Mouse (Mus musculus) heart, postnatal 14 days (tissue): ENCODE results near the gene Chst11. TPM values are rescaled to one million over a fixed set of nuclear protein-coding genes. Genes with fewer than 3 reads are reported as not detected.

ENCODE experiments used
- DNase-seq, 2 experiments: peaks; one replicate each; pipeline ENCODE4 v3.0.0; 2021 to 2022
- intact Hi-C: fragments of 180-260 bp; cut with DNase I; formaldehyde crosslinking; loops from one replicate; pipeline ENCODE4 v1.15.1; 2025
- total RNA-seq, 2 experiments: library from RNA; stranded (reverse); gene quantifications; 2 replicates each; pipeline ENCODE4 v1.2.3; 2021

Gene Chst11
- total RNA-seq, 2 experiments from 2014 or later, result 3.4 to 4.1 TPM

DNA sequence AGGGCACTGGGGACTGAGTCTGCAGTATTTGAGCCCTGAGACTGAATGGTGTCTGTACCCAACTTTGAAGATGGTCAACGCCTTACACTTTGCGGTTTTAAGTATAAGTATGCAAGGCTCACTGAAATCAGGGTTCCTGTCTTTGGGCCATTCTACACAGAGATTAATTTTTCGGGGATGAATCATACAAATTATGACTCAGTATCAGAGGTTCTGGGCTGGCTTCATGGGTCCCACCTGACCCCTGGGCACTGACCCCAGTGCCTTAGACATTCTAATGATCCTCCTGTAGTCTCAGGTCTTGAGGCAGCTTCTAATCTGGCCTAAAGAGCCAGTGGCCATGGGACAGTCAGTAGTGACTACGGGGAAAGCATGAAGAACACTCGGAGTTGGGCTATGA, 203.8 kb downstream of the Chst11 start:
- intact Hi-C loops, result no loop called here
- DNase-seq, result no peak

- intact Hi-C loops, result loop anchor here (5.0 kb wide), 1 partner anchor 204 kb away; the partner anchor contains the start of gene Chst11
- DNase-seq, result no peak
Observed at GRCm38 (mm10) chr10:83191476-83191875, 206.2 kb downstream of the Chst11 start.

GRCm38 (mm10) chr10:83191982-83192381, 206.7 kb downstream of the Chst11 start:
- intact Hi-C loops, result loop anchor here (5.0 kb wide), 1 partner anchor 205 kb away; the partner anchor contains the start of gene Chst11

DNA sequence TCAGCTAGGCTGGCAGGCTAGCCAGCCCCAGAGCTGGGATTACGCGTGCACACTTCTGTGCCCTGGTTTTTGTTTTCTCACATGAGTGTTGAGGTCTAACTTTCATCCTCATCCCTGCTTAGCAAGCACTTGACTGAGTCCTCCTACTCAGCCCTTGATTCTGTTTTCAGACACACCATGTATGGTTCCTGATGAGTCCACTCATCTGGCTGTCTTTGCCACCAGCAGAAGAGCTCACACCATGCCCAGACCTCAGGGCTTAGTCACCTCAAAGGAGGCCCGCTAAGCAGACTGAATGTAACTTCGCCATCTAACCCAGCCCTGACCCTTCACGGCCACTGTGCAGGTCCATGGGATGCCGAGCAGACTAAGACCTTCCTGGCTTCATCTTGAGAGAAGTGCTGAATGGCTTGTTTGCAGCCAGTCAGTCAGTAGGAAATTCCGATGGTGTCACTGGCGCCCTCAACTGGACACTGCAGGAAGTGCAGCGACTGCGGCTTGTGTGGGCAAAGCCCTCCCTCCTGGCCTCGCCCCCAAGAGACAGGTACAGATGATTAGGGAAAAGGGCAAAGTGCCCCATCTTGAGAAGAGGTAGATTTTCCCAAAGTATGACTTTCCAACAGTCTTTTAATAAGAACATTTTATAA, 212.5 kb downstream of the Chst11 start:
- DNase-seq, result peak; percentile 72 to 85
- intact Hi-C loops, result loop anchor here (2.0 kb wide), 1 partner anchor 289 kb away; no protein-coding TSS in a partner anchor

More at GRCm38 (mm10) chr10:83191982-83192381, 206.7 kb downstream of the Chst11 start:
- DNase-seq, result no peak

- no peak for DNase-seq
- intact Hi-C loops, result loop anchor here (2.0 kb wide), 1 partner anchor 290 kb away; no protein-coding TSS in a partner anchor
Observed at GRCm38 (mm10) chr10:83198692-83199091, 213.4 kb downstream of the Chst11 start.

GRCm38 (mm10) chr10:83199290-83199689, 214.0 kb downstream of the Chst11 start:
- intact Hi-C loops, result loop anchor here (2.0 kb wide), 1 partner anchor 290 kb away; no protein-coding TSS in a partner anchor
- DNase-seq, result no peak

GRCm38 (mm10) chr10:83201525-83201924, 216.2 kb downstream of the Chst11 start:
- intact Hi-C loops, result no loop called here
- no peak for DNase-seq

DNA sequence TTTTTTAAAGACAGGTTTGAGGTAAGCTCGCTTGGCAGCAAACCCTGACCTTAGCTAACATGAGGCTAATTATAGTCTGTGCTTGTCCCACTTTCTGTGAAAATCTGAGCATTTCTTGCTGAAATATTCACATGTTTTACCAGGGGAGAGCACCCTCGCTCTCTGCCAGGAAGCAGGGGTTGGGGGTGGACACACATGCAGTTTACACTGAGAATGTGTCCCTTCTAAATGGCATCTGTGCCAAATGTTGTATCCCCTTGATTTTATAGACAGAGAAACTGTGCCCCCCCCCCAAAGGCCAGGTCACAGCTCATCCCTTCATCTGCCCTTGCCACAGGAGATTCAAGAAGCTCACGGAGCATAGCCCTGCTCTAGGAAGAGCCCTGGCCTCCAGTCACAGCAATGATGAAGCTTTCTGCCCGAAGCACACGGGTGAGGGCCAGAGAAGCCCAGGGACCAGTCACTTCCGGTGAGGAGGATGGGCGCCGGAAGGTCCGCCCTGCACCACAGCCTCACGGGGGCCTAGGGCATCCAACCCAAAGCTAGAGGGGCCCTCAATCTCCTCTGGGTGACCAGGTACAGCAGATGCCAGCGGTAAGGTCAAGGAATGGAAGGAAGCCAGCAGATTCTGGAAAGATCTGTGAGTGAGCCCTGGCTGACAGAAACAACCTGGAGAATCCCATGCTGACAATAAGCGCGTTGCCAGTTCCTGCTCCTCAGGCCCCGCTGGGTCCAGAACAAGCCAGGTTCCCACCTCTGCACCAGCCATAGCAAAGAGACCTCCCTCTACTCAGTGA, 217.8 kb downstream of the Chst11 start:
- DNase-seq, result no peak
- intact Hi-C loops, result no loop called here

DNA sequence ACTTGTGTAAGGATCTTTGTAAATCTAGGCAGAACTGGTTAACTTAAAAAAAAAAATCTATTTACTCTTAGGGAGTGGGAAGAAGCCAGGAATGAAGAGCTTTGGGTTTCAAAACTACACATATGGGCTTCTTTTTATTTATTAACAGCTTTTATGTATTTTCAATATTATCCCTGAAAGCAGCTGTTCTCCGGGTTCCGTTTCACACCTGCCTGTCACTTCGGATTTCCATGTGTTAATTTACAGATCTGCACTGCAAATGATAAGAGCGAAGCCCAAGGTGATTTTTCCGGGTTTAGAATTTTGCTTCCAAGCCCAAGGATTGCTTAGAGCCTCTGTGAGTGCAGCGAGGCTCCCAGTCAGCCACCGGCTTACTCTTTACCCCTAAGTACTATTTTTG, 223.1 kb downstream of the Chst11 start:
- intact Hi-C loops, result no loop called here
- DNase-seq, result no peak

- intact Hi-C loops, result no loop called here
- DNase-seq, result no peak
Observed at GRCm38 (mm10) chr10:83209388-83209787, 224.1 kb downstream of the Chst11 start.

DNA sequence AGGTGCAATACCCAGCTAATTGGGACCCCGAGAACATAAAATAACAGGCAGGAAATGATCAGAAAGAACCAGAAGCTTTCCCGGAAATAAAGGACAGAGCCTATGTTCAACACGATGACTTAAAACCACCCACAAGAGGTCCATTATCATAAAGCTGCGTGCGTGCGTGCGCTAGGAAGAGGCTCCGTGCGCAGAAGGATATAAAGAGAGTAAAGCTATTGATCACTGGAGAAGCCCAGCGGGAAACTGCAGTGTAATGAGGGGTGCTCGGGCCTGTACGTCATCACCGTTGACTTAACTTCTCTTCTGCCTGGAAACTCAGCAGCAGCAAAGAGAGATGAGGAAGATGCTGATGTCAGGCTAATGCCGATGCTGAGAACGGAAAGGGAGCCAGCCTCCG, 224.8 kb downstream of the Chst11 start:
- no peak for DNase-seq
- intact Hi-C loops, result no loop called here

- intact Hi-C loops, result no loop called here
- no peak for DNase-seq
Observed at GRCm38 (mm10) chr10:83210968-83211583, 225.8 kb downstream of the Chst11 start.

DNA sequence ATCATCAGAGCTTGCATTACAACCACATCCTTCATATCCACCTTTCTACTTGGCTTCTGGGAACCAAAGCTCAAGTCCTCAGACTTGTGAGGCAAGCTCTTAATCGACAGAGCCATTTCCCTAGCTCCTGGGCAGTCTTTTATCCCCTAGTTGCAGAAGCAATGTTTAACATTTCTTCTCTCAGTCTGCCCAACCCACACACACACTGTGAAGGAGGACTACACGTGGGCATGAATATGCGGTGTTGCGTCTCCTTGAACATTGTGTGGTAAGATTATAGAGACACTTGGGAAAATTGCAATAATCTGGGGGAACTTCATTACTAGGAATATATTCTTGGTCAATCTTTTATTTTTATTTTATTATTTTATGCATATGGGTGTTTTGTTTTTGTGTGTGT, 227.3 kb downstream of the Chst11 start:
- no peak for DNase-seq
- intact Hi-C loops, result no loop called here

DNA sequence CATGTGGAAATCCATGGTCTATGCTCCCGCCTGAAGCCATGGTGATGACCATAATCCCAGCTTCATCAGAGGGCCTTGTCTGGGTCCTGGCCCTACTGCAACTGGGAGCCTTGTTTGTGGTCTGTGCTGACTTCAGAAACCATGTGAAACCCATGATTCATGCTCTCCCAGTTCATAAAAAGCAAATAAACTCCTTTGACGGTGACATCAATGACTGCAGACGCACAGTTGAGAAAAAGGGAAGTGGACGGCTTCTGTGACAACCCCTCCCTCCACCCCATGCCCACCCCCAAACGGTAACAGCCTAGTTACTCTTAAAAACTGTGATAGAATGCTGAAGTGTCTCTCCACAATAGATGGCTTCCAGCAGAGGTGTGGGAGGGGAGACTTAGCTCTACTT, 230.3 kb downstream of the Chst11 start:
- intact Hi-C loops, result no loop called here
- no peak for DNase-seq

DNA sequence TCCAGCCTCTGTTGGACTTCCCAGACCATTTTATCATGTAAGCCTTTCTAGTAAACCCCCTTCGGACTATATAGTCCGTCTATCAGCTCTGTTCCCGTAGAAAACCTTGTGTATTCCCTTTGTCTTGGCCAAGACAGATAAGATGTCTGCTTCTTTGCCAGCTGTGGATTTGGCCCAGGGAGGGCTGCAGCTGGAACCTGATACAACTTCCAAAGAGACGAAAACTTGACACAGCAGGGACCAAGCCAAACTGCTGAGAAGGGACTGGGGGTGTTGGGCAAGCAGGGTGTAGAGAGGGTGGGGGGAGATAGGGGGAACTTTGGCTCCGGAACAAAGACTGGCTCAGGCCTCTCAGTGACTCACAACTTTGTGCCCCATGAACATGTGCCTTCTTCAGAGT, 232.0 kb downstream of the Chst11 start:
- intact Hi-C loops, result no loop called here
- peak; percentile 49 to 61 for DNase-seq

DNA sequence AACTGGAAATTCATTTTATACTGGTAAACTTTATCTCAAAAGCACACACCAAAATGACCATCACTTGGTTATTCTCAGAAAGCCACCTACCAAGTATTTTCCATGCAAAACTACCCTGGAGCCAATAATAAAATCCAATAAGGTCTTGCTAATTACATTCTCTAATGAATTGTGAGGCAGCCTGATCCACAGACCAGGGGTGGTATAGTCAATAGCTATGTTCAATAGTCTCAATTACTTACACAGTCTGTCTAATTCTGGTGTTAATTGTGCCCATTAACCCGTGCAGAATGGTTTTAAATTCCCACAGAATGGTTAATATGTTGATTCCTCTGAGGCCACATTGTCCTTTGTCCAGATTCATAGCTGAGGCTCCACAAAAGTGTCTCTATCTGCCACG, 233.5 kb downstream of the Chst11 start:
- intact Hi-C loops, result no loop called here
- no peak for DNase-seq

GRCm38 (mm10) chr10:83219729-83220128, 234.4 kb downstream of the Chst11 start:
- intact Hi-C loops, result no loop called here
- DNase-seq, result peak; percentile 54 to 75

DNA sequence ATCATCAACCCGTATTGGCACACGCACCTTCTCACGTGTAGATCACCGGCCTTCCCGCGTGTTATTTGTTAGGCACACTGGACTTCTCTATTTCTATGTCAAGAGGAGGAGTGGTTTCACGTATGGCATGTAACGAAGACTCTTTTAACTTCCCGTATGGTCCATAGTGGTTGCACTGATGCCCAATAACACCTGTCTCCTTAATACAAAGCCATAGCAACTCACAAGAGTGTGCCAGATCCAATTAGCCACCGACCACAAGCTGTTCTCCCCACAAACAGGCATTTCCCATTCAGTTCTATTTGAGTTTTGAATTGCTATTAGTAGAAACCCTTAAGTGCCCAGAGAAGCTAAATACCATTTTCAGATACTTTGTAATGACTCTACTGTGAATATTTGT, 234.9 kb downstream of the Chst11 start:
- no peak for DNase-seq
- intact Hi-C loops, result no loop called here

DNA sequence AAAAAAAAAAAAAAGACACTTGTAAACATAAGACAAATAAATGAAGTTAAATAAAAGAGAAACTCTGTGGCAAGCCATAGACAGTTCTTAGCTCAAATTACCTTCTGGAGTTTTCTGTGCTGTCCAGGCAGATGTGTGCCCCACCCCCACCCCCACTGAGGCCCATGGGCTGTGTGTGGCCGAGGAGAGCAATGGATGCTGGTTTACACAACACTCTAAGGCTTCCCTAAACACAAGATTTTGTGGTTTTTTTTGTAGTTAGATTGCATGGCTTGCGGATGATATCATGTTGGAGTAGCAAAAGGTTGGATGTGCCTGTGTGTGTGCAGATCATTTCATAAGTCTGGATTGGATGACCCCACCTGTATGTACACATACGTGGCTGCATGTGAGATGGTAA, 235.5 kb downstream of the Chst11 start:
- no peak for DNase-seq
- intact Hi-C loops, result no loop called here

DNA sequence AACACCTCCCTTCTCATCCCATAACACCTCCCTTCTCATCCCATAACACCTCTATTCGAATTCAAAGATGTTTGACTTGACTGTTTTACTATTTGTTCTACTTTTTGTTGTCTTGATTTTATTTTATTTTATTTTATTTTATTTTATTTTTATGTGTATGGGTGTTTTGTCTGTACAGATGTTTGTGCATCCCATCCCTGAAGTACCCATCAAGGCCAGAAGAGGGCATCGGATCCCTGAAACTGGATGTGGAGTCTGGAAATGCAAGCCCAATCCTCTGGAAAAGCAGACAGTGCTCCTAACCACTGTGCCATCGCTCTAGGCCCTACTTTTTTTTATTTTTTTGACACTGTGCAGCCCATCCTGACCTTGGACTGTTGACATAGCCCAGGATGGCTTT, 239.7 kb downstream of the Chst11 start:
- intact Hi-C loops, result no loop called here

GRCm38 (mm10) chr10:83228626-83229025, 243.3 kb downstream of the Chst11 start:
- DNase-seq, result no peak
- intact Hi-C loops, result no loop called here

More for the DNA sequence above, 239.7 kb downstream of the Chst11 start:
- peak; percentile 11 to 34 for DNase-seq
